Comparison of ENCODE assay signal across 18 mouse cellular contexts in the genomic region with DNA sequence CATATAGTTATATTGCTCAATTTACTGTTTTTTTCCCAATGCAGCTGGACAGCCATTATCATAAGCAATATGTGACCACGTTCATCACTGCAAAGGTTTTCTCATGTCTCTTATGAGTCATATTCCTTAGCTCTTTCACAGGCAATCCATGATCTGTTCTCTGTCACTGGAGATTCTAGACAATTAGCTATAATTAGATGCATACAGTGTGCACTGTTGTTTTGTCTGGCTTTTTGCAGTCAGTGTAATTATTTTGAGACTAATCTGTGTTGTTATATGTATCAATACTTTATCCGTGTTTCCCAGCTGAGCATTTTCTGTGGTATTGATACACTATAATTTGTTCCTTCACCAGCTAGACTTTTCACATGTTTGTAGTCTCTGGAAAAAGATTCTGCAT.
"Had no signal": no experiment of that assay in that cellular context is flagged by ENCODE, and none has a peak within 500 bp of the region (broad histone marks: within the 10 kb centered on the region; RNA-seq: fewer than 3 reads in every experiment).

No protein-coding gene starts in this region.

- H3K4me1 ChIP-seq: midbrain, embryonic 10.5 days; midbrain, embryonic 12.5 days; neural tube, embryonic 12.5 days had no signal

- H3K27ac ChIP-seq: midbrain, embryonic 10.5 days; midbrain, embryonic 12.5 days; neural tube, embryonic 12.5 days had no signal

- H3K4me2 ChIP-seq: lung, embryonic 14.5 days; midbrain, embryonic 12.5 days; neural tube, embryonic 12.5 days had no signal

- ATAC-seq: midbrain, embryonic 16.5 days had no signal

- H3K9ac ChIP-seq: lung, embryonic 14.5 days; midbrain, embryonic 12.5 days; neural tube, embryonic 12.5 days had no signal

- H3K27me3 ChIP-seq: midbrain, embryonic 12.5 days; neural tube, embryonic 12.5 days had no signal

- H3K4me3 ChIP-seq: midbrain, embryonic 10.5 days; midbrain, embryonic 12.5 days; myocyte; neural tube, embryonic 12.5 days had no signal

- DNase-seq: lung, adult 18-20 months; lung, embryonic 14.5 days; lung, postnatal 10 days; lung, postnatal 4 days; midbrain, embryonic 14.5 days; retina, postnatal 1 day; right cerebral cortex, adult 18-20 months; right cerebral cortex, postnatal 25 days; right cerebral cortex, postnatal 4 days; spleen, adult 18-20 months; thymus, adult 18-20 months; thymus, postnatal 14 days; thymus, postnatal 36 days had no signal

- H3K9me3 ChIP-seq: midbrain, embryonic 10.5 days; midbrain, embryonic 12.5 days; neural tube, embryonic 12.5 days had no signal

- H3K36me3 ChIP-seq: midbrain, embryonic 10.5 days; midbrain, embryonic 12.5 days; neural tube, embryonic 12.5 days had no signal
